Mouse (Mus musculus) CH12.LX (cell line): ENCODE measurements around the gene Ntrk2. TPM values are rescaled to one million over a fixed set of nuclear protein-coding genes. Genes with fewer than 3 reads are reported as not detected.

ENCODE experiments used
- DNase-seq: peaks from one replicate; pipeline ENCODE4 v3.0.0-alpha.2; 2013; ENCODE audit errors: extremely low read depth
- H3K27ac ChIP-seq: 2 replicates; pipeline ENCODE4 v1.5.1; 2012; ENCODE audit warnings: low read depth, mild to moderate bottlenecking, control low read depth, moderate library complexity; ENCODE audit not compliant: insufficient read depth
- H3K27me3 ChIP-seq: replicated peaks from 2 replicates; pipeline ENCODE3; 2012; ENCODE audit warnings: inconsistent platforms
- H3K36me3 ChIP-seq, 2 experiments: replicated peaks in 1 of 2; 2 replicates each; pipeline versions ENCODE3 to v1.6.1; 2012; ENCODE audit warnings: inconsistent platforms in 1 of 2, low read length in 1 of 2, mild to moderate bottlenecking in 1 of 2, mixed read lengths in 1 of 2, moderate library complexity in 1 of 2; ENCODE audit not compliant: control insufficient read depth in 1 of 2, insufficient read depth in 1 of 2
- H3K4me1 ChIP-seq, 2 experiments: 2 replicates each; pipeline ENCODE4 v1.6.1; 2012; ENCODE audit warnings: inconsistent platforms in 1 of 2, moderate library complexity in 1 of 2; ENCODE audit not compliant: insufficient read depth in 2 of 2, control insufficient read depth in 1 of 2
- H3K4me2 ChIP-seq: 2 replicates; pipeline ENCODE4 v1.6.1; 2012; ENCODE audit warnings: low read depth, mild to moderate bottlenecking, control low read depth; ENCODE audit not compliant: poor library complexity, insufficient read depth, severe bottlenecking
- H3K4me3 ChIP-seq, 3 experiments: fragments of 150-350 bp in 1 of 3; sonication (generic) in 1 of 3; replicated peaks in 1 of 3; 2 replicates each; pipeline versions ENCODE3 to v1.5.1; 2011 to 2012; ENCODE audit warnings: low read depth in 2 of 3, low read length in 2 of 3, mild to moderate bottlenecking in 2 of 3, moderate library complexity in 2 of 3, control low read depth in 1 of 3, improper control_type of control experiment in 1 of 3, inconsistent platforms in 1 of 3, mixed read lengths in 1 of 3; ENCODE audit not compliant: poor library complexity in 1 of 3
- H3K79me2 ChIP-seq: replicated peaks from 2 replicates; pipeline ENCODE4 v1.6.1; 2012; ENCODE audit warnings: mild to moderate bottlenecking, moderate library complexity; ENCODE audit not compliant: control insufficient read depth, poor library complexity, insufficient read depth, severe bottlenecking; ENCODE audit errors: extremely low read depth
- H3K9ac ChIP-seq: 2 replicates; pipeline ENCODE4 v1.6.1; 2012; ENCODE audit warnings: low read depth, mild to moderate bottlenecking, control low read depth, moderate library complexity; ENCODE audit not compliant: insufficient read depth
- H3K9me3 ChIP-seq: replicated peaks from 2 replicates; pipeline ENCODE3; 2012; ENCODE audit warnings: low read length, inconsistent platforms, mixed read lengths
- CHD2 ChIP-seq: IDR thresholded peaks from 2 replicates; pipeline ENCODE4 v1.6.1; 2011; ENCODE audit warnings: low read length, improper control_type of control experiment
- CTCF ChIP-seq, 2 experiments: IDR thresholded peaks in 1 of 2; conservative IDR thresholded peaks in 1 of 2; 2 replicates each; pipeline ENCODE4 v1.5.1; 2011 to 2012; ENCODE audit warnings: low read depth in 2 of 2, low read length in 2 of 2, improper control_type of control experiment in 1 of 2, inconsistent platforms in 1 of 2, mild to moderate bottlenecking in 1 of 2, moderate library complexity in 1 of 2
- E2F4 ChIP-seq: IDR thresholded peaks from 2 replicates; pipeline ENCODE4 v1.6.1; 2011; ENCODE audit warnings: low read depth, low read length, improper control_type of control experiment; ENCODE audit not compliant: insufficient replicate concordance
- ELF1 ChIP-seq: IDR thresholded peaks from 2 replicates; pipeline ENCODE4 v1.6.1; 2014; ENCODE audit warnings: low read depth, mild to moderate bottlenecking, inconsistent platforms, low read length, improper control_type of control experiment
- EP300 ChIP-seq: IDR thresholded peaks from 2 replicates; pipeline ENCODE4 v1.6.1; 2011; ENCODE audit warnings: low read length, improper control_type of control experiment
- ETS1 ChIP-seq: conservative IDR thresholded peaks from 2 replicates; pipeline ENCODE4 v1.6.1; 2012; ENCODE audit warnings: low read depth, mild to moderate bottlenecking, inconsistent platforms, low read length, improper control_type of control experiment, moderate library complexity
- JUN ChIP-seq: IDR thresholded peaks from 2 replicates; pipeline ENCODE4 v1.6.1; 2011; ENCODE audit warnings: low read depth, mild to moderate bottlenecking, low read length, improper control_type of control experiment, moderate library complexity; ENCODE audit not compliant: insufficient read depth
- MAX ChIP-seq: IDR thresholded peaks from 2 replicates; pipeline ENCODE4 v1.6.1; 2011; ENCODE audit warnings: low read length, improper control_type of control experiment
- MEF2A ChIP-seq: IDR thresholded peaks from 2 replicates; pipeline ENCODE4 v1.6.1; 2014; ENCODE audit warnings: low read depth, mild to moderate bottlenecking, inconsistent platforms, low read length, improper control_type of control experiment, borderline replicate concordance
- RAD21 ChIP-seq: IDR thresholded peaks from 2 replicates; pipeline ENCODE4 v1.6.1; 2011; ENCODE audit warnings: low read depth, mild to moderate bottlenecking, low read length, improper control_type of control experiment, moderate library complexity
- SIN3A ChIP-seq: IDR thresholded peaks from 2 replicates; pipeline ENCODE4 v1.6.1; 2012; ENCODE audit warnings: low read length, improper control_type of control experiment, inconsistent platforms
- TBP ChIP-seq: conservative IDR thresholded peaks from 2 replicates; pipeline ENCODE4 v1.6.1; 2011; ENCODE audit warnings: low read depth, low read length, improper control_type of control experiment
- TCF12 ChIP-seq: IDR thresholded peaks from 2 replicates; pipeline ENCODE4 v1.6.1; 2014; ENCODE audit warnings: low read depth, mild to moderate bottlenecking, inconsistent platforms, low read length, improper control_type of control experiment
- UBTF ChIP-seq: IDR thresholded peaks from 2 replicates; pipeline ENCODE4 v1.6.1; 2012; ENCODE audit warnings: low read depth, mild to moderate bottlenecking, inconsistent platforms, low read length, improper control_type of control experiment, moderate library complexity
- ZC3H11A ChIP-seq: IDR thresholded peaks from 2 replicates; pipeline ENCODE4 v1.6.1; 2012; ENCODE audit warnings: low read depth, mild to moderate bottlenecking, inconsistent platforms, low read length, improper control_type of control experiment
- ZNF384 ChIP-seq: IDR thresholded peaks from 2 replicates; pipeline ENCODE4 v1.6.1; 2012; ENCODE audit warnings: low read depth, low read length, improper control_type of control experiment, inconsistent platforms
- dilution Hi-C: fragments of 300-500 bp; cut with MboI; formaldehyde crosslinking; loops from 2 replicates; pipeline ENCODE4 v1.14.3; 2020; ENCODE audit warnings: low sequenced_read_pairs; ENCODE audit not compliant: extremely low pct_unique_long_range_greater_than_20kb, extremely low pct_ligation_motif_present
- in situ Hi-C: fragments of 300-500 bp; cut with MboI; formaldehyde crosslinking; loops from 3 replicates; pipeline ENCODE4 v1.14.3; 2019; ENCODE audit warnings: low sequenced_read_pairs, low pct_ligation_motif_present, low pct_unique_long_range_greater_than_20kb, mixed read lengths
- polyA plus RNA-seq: library from polyadenylated mRNA; unstranded; fragments of >175 nt; gene quantifications from 2 replicates; pipeline ENCODE4 v1.2.1, GENCODE M21; 2012; ENCODE audit warnings: low read depth; ENCODE audit not compliant: insufficient read length
- total RNA-seq, 2 experiments: library from RNA; depleted of rRNA; stranded (reverse); fragments of 300-350 nt in 1 of 2; fragments of >200 nt in 1 of 2; gene quantifications; 2 replicates each; pipeline ENCODE4 v1.2.3; 2012 to 2014

Ntrk2 gene
- total and polyA plus RNA-seq, 3 experiments = not detected

DNA sequence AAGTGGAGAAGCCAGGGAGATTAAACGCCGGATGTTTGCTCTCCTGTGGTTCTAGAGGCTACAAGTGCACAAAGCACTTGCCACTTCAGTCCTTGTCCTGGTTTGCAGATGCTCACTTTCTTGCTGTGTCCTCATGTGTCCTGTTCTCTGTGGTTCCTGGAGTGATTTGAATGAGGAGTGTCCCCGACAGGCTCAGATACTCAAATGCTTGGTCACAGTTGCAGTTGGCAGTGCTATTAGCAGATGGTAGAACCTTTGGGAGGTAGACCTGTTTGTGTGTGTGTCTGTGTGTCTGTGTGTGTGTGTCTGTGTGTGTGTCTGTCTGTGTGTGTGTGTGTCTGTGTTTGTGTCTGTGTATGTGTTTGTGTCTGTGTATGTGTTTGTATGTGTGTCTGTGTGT lies 160.1 kb downstream of the Ntrk2 start:
- H3K4me1 ChIP-seq = no peaks in the 10 kb centered on the region
- no peak overlapping the region for H3K4me2 ChIP-seq
- H3K27me3 ChIP-seq = no peaks in the 10 kb centered on the region
- H3K79me2 ChIP-seq = no peaks in the 10 kb centered on the region
- peaks cover 83% of the 10 kb centered on the region for H3K9me3 ChIP-seq
- in situ Hi-C loops = no loop called here
- no peak overlapping the region for H3K27ac ChIP-seq
- no peak overlapping the region for H3K9ac ChIP-seq
- H3K4me3 ChIP-seq = no peak overlapping the region
- no peak for DNase-seq
- no peak for TF ChIP-seq E2F4
- no peak for TF ChIP-seq RAD21
- TF ChIP-seq ELF1 = no peak
- no peak for TF ChIP-seq EP300
- TF ChIP-seq TCF12 = no peak
- no peak for TF ChIP-seq SIN3A
- TF ChIP-seq, all 38 proteins: peak for 0
- dilution Hi-C loops = no loop called here
- H3K36me3 ChIP-seq = no peaks in the 10 kb centered on the region

DNA sequence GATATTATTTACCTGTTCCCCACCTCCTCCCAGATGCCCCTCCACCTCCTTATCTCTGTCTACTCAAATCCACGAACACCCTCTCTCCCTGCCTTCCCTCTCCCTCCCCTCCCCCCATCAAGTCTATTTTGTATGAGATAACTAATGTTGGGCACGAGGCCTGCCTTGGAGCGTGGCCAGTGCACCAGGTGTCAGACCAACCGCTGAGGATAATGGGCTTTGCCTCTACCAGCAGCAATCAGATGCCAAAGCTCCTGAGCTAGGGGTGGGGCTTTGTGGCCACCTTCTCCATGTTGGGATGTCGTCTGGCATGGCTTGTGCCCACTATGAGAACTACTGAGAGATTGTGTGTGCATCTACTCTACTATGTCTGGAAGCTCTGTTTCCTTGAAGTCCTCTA lies 161.8 kb downstream of the Ntrk2 start:
- no peak overlapping the region for H3K9ac ChIP-seq
- no peaks in the 10 kb centered on the region for H3K79me2 ChIP-seq
- no peaks in the 10 kb centered on the region for H3K4me1 ChIP-seq
- H3K4me2 ChIP-seq = no peak overlapping the region
- no peak overlapping the region for H3K27ac ChIP-seq
- in situ Hi-C loops = no loop called here
- no peaks in the 10 kb centered on the region for H3K27me3 ChIP-seq
- no peak overlapping the region for H3K4me3 ChIP-seq
- DNase-seq = no peak
- peaks cover 77% of the 10 kb centered on the region for H3K9me3 ChIP-seq
- no peaks in the 10 kb centered on the region for H3K36me3 ChIP-seq
- dilution Hi-C loops = no loop called here
- no peak for TF ChIP-seq RAD21
- TF ChIP-seq ETS1 = no peak
- TF ChIP-seq MAX = no peak
- TF ChIP-seq CHD2 = no peak
- no peak for TF ChIP-seq MEF2A
- TF ChIP-seq TBP = no peak
- no peak for TF ChIP-seq JUN
- no peak for TF ChIP-seq ZC3H11A
- no peak for TF ChIP-seq UBTF
- no peak for TF ChIP-seq CTCF (conservative IDR thresholded peaks at IDR 0.05 in 1 of 2, IDR thresholded peaks at IDR 0.05 in 1 of 2; ENCODE audit: low read depth in 2 of 2, low read length in 2 of 2)
- TF ChIP-seq ZNF384 = no peak
- TF ChIP-seq EP300 = no peak
